Mouse (Mus musculus): ENCODE data around the gene Apip. TPM values are rescaled to one million over a fixed set of nuclear protein-coding genes. Genes with fewer than 3 reads are reported as not detected.

Gene Apip
- polyA plus RNA-seq (2015; fragmentation: Nextera tagmentation; extraction: Ambion mirVana): 28.0 and 28.2 TPM in 2 replicates

GRCm38 (mm10) chr2:103073219-103073982 lies at the start of gene Apip, which contains the start of gene Pdhx:
Gene Apip (plus strand): TSS chr2:103073675.
Gene Pdhx (minus strand): TSS chr2:103073513.
- peak within 1 kb of the TSS; percentile 95 for H3K9ac ChIP-seq (replicated peaks)
- H3K4me2 ChIP-seq (ENCODE audit: low read depth, low read length): peak within 1 kb of the TSS; percentile 84
- WGBS (ENCODE audit: insufficient replicate concordance): under 1% methylated on average over 55 of the region's 55 CpGs
- peaks cover 6% of the 10 kb centered on the region for H3K4me1 ChIP-seq (ENCODE audit: insufficient read depth)
- peak; percentile 98 for ATAC-seq
- peak within 1 kb of the TSS; percentile 97 for H3K4me3 ChIP-seq (ENCODE audit: low read depth, low read length)
- peak within 1 kb of the TSS; percentile 98 for H3K27ac ChIP-seq (ENCODE audit: low read depth)
- no peak for TF ChIP-seq CTCF (IDR thresholded peaks at IDR 0.05; ENCODE audit: low read depth)
- TF ChIP-seq EP300 (IDR thresholded peaks at IDR 0.05; ENCODE audit: low read depth): peak; percentile 45
- H3K27me3 ChIP-seq (ENCODE audit: insufficient read depth, low read length): no peaks in the 10 kb centered on the region
- DNase-seq: peak; percentile 100
- H3K36me3 ChIP-seq (replicated peaks; ENCODE audit: insufficient read depth, low read length): peaks cover 2% of the 10 kb centered on the region; the same call in 1 of the 2 replicates
- H3K9me3 ChIP-seq (ENCODE audit: low read length): no peaks in the 10 kb centered on the region

- no peak overlapping the region for H3K9ac ChIP-seq (replicated peaks)
- no peak overlapping the region for H3K4me3 ChIP-seq (ENCODE audit: low read depth, low read length)
- no peaks in the 10 kb centered on the region for H3K4me1 ChIP-seq (ENCODE audit: insufficient read depth)
- ATAC-seq (no peak), DNase-seq (no peak)
- no peaks in the 10 kb centered on the region for H3K9me3 ChIP-seq (ENCODE audit: low read length)
- H3K27ac ChIP-seq (ENCODE audit: low read depth): no peak overlapping the region
- no peaks in the 10 kb centered on the region for H3K27me3 ChIP-seq (ENCODE audit: insufficient read depth, low read length)
- WGBS (ENCODE audit: insufficient replicate concordance): 81% methylated on average over 4 of the region's 4 CpGs
- no peak overlapping the region for H3K4me2 ChIP-seq (ENCODE audit: low read depth, low read length)
- TF ChIP-seq CTCF (IDR thresholded peaks at IDR 0.05; ENCODE audit: low read depth) (no peak), EP300 (IDR thresholded peaks at IDR 0.05; ENCODE audit: low read depth) (no peak)
- peaks cover 13% of the 10 kb centered on the region; the same call in 1 of the 2 replicates for H3K36me3 ChIP-seq (replicated peaks; ENCODE audit: insufficient read depth, low read length)
These were observed 35.6 kb upstream of the Apip start for GRCm38 (mm10) chr2:103037831-103038230.

- WGBS (ENCODE audit: insufficient replicate concordance): 90% methylated on average over 8 of the region's 8 CpGs
- TF ChIP-seq CTCF (IDR thresholded peaks at IDR 0.05; ENCODE audit: low read depth): no peak
- TF ChIP-seq EP300 (IDR thresholded peaks at IDR 0.05; ENCODE audit: low read depth): no peak
- Histone ChIP-seq H3K27me3 (ENCODE audit: insufficient read depth, low read length) (no peaks in the 10 kb centered on the region), H3K9me3 (ENCODE audit: low read length) (no peaks in the 10 kb centered on the region), H3K4me3 (ENCODE audit: low read depth, low read length) (no peak overlapping the region), H3K4me1 (ENCODE audit: insufficient read depth) (no peaks in the 10 kb centered on the region), H3K36me3 (replicated peaks; ENCODE audit: insufficient read depth, low read length) (peaks cover 11% of the 10 kb centered on the region; the same call in 1 of the 2 replicates), H3K9ac (replicated peaks) (no peak overlapping the region), H3K4me2 (ENCODE audit: low read depth, low read length) (no peak overlapping the region), H3K27ac (ENCODE audit: low read depth) (no peak overlapping the region)
- no peak for DNase-seq
- ATAC-seq: no peak
These were observed 32.6 kb upstream of the Apip start for GRCm38 (mm10) chr2:103040896-103041295.

- 95% methylated on average over 2 of the region's 2 CpGs for WGBS (ENCODE audit: insufficient replicate concordance)
- Histone ChIP-seq H3K9me3 (ENCODE audit: low read length) (no peaks in the 10 kb centered on the region), H3K36me3 (replicated peaks; ENCODE audit: insufficient read depth, low read length) (peaks cover 5% of the 10 kb centered on the region; the same call in 1 of the 2 replicates), H3K27me3 (ENCODE audit: insufficient read depth, low read length) (no peaks in the 10 kb centered on the region), H3K4me1 (ENCODE audit: insufficient read depth) (no peaks in the 10 kb centered on the region), H3K4me3 (ENCODE audit: low read depth, low read length) (no peak overlapping the region), H3K9ac (replicated peaks) (no peak overlapping the region), H3K4me2 (ENCODE audit: low read depth, low read length) (no peak overlapping the region), H3K27ac (ENCODE audit: low read depth) (no peak overlapping the region)
- no peak for TF ChIP-seq CTCF (IDR thresholded peaks at IDR 0.05; ENCODE audit: low read depth)
- no peak for TF ChIP-seq EP300 (IDR thresholded peaks at IDR 0.05; ENCODE audit: low read depth)
- DNase-seq: no peak
- ATAC-seq: no peak
These were observed 28.2 kb upstream of the Apip start for GRCm38 (mm10) chr2:103045286-103045685.

- no peaks in the 10 kb centered on the region for H3K27me3 ChIP-seq (ENCODE audit: insufficient read depth, low read length)
- H3K27ac ChIP-seq (ENCODE audit: low read depth): no peak overlapping the region
- H3K9me3 ChIP-seq (ENCODE audit: low read length): no peaks in the 10 kb centered on the region
- 79% methylated on average over 19 of the region's 19 CpGs for WGBS (ENCODE audit: insufficient replicate concordance)
- no peak for TF ChIP-seq CTCF (IDR thresholded peaks at IDR 0.05; ENCODE audit: low read depth)
- TF ChIP-seq EP300 (IDR thresholded peaks at IDR 0.05; ENCODE audit: low read depth): no peak
- H3K4me2 ChIP-seq (ENCODE audit: low read depth, low read length): no peak overlapping the region
- no peaks in the 10 kb centered on the region for H3K4me1 ChIP-seq (ENCODE audit: insufficient read depth)
- no peak overlapping the region for H3K4me3 ChIP-seq (ENCODE audit: low read depth, low read length)
- DNase-seq (no peak), ATAC-seq (no peak)
- H3K36me3 ChIP-seq (replicated peaks; ENCODE audit: insufficient read depth, low read length): 0 out of 2 replicates have a peak, but pooled peaks cover 2% of the 10 kb centered on the region
- H3K9ac ChIP-seq (replicated peaks): no peak overlapping the region
These were observed 21.3 kb upstream of the Apip start for GRCm38 (mm10) chr2:103051937-103052893.

GRCm38 (mm10) chr2:103055820-103056219 lies 17.7 kb upstream of the Apip start:
- Histone ChIP-seq H3K27ac (ENCODE audit: low read depth) (no peak overlapping the region), H3K9ac (replicated peaks) (no peak overlapping the region), H3K27me3 (ENCODE audit: insufficient read depth, low read length) (no peaks in the 10 kb centered on the region), H3K36me3 (replicated peaks; ENCODE audit: insufficient read depth, low read length) (0 out of 2 replicates have a peak, but pooled peaks cover 2% of the 10 kb centered on the region), H3K9me3 (ENCODE audit: low read length) (no peaks in the 10 kb centered on the region), H3K4me1 (ENCODE audit: insufficient read depth) (0 out of 2 replicates have a peak, but pooled peaks cover 3% of the 10 kb centered on the region), H3K4me2 (ENCODE audit: low read depth, low read length) (no peak overlapping the region), H3K4me3 (ENCODE audit: low read depth, low read length) (no peak overlapping the region)
- ATAC-seq (no peak), DNase-seq (no peak)
- TF ChIP-seq CTCF (IDR thresholded peaks at IDR 0.05; ENCODE audit: low read depth) (no peak), EP300 (IDR thresholded peaks at IDR 0.05; ENCODE audit: low read depth) (no peak)
- 82% methylated on average over 6 of the region's 6 CpGs for WGBS (ENCODE audit: insufficient replicate concordance)
